Mouse (Mus musculus) limb, embryonic 14.5 days (tissue): ENCODE measurements around the gene Heatr1. TPM values are rescaled to one million over a fixed set of nuclear protein-coding genes. Genes with fewer than 3 reads are reported as not detected.

Source experiments
- ATAC-seq: fragments of 200-750 bp; cut with Nextera tagmentation; 2 replicates; pipeline ENCODE4 v1.8.0; 2017; ENCODE audit warnings: low read depth, moderate number of reproducible peaks, moderate TSS enrichment; ENCODE audit not compliant: low FRiP score
- DNase-seq: peaks from one replicate; pipeline ENCODE4 v3.0.0-alpha.2; 2015; ENCODE audit warnings: low spot score
- H3K27ac ChIP-seq: fragments of 300-500 bp; sonication (generic); replicated peaks from 2 replicates; pipeline ENCODE4 v1.5.1; 2014; ENCODE audit warnings: low read depth, mild to moderate bottlenecking, low read length, moderate library complexity, mixed read lengths
- H3K27me3 ChIP-seq: fragments of 300-500 bp; sonication (generic); 2 replicates; pipeline ENCODE4 v1.6.1; 2014; ENCODE audit warnings: low read length, mixed read lengths; ENCODE audit not compliant: control insufficient read depth, insufficient read depth
- H3K36me3 ChIP-seq: fragments of 300-500 bp; sonication (generic); 2 replicates; pipeline ENCODE4 v1.6.1; 2014; ENCODE audit warnings: mild to moderate bottlenecking, low read length, moderate library complexity, mixed read lengths; ENCODE audit not compliant: control insufficient read depth, insufficient read depth
- H3K4me1 ChIP-seq: fragments of 300-500 bp; sonication (generic); 2 replicates; pipeline ENCODE4 v1.6.1; 2014; ENCODE audit warnings: antibody characterized with exemption, low read length, mixed read lengths; ENCODE audit not compliant: control insufficient read depth, insufficient read depth
- H3K4me2 ChIP-seq: fragments of 300-500 bp; sonication (generic); replicated peaks from 2 replicates; pipeline ENCODE4 v1.6.1; 2014; ENCODE audit warnings: low read depth, mild to moderate bottlenecking, low read length, moderate library complexity; ENCODE audit not compliant: severe bottlenecking
- H3K4me3 ChIP-seq: fragments of 300-500 bp; sonication (generic); replicated peaks from 2 replicates; pipeline ENCODE4 v1.5.1; 2014; ENCODE audit warnings: low read length
- H3K9ac ChIP-seq: fragments of 300-500 bp; sonication (generic); 2 replicates; pipeline ENCODE4 v1.6.1; 2014; ENCODE audit warnings: mild to moderate bottlenecking, low read depth, low read length, moderate library complexity; ENCODE audit not compliant: severe bottlenecking
- H3K9me3 ChIP-seq: fragments of 300-500 bp; sonication (generic); 2 replicates; pipeline ENCODE4 v1.6.1; 2016; ENCODE audit warnings: low read length; ENCODE audit not compliant: control insufficient read depth
- POLR2A ChIP-seq: fragments of 200-500 bp; IDR thresholded peaks from 2 replicates; pipeline ENCODE4 v1.8.0; 2012; ENCODE audit warnings: inconsistent platforms, mild to moderate bottlenecking, moderate library complexity, borderline replicate concordance; ENCODE audit not compliant: insufficient read depth, insufficient read length; ENCODE audit errors: extremely low read depth
- WGBS: fragments of 180-500 bp; shearing (Covaris S2); extraction: QIAGEN DNeasy Blood & Tissue Kit; methylation state at CpG from one replicate; pipeline ENCODE4 v1.1.7; 2014; 5-methylcytosine and 5-hydroxymethylcytosine counted together
- polyA plus RNA-seq, 2 experiments: library from polyadenylated mRNA; depleted of rRNA in 1 of 2; stranded (reverse) in 1 of 2; unstranded in 1 of 2; fragments of >200 nt; fragmentation: Nextera tagmentation in 1 of 2; extraction: Ambion mirVana in 1 of 2; gene quantifications; 2 replicates each; pipeline versions ENCODE4 v1.2.1 to v1.2.3; 2012 to 2014

Gene Heatr1
- polyA plus RNA-seq, 2 experiments, result 21.3 to 26.1 TPM

- H3K4me2 ChIP-seq, result no peak overlapping the region
- H3K9ac ChIP-seq, result no peak overlapping the region
- no peak for TF ChIP-seq POLR2A
- ATAC-seq, result no peak
- H3K4me1 ChIP-seq, result no peaks in the 10 kb centered on the region
- no peaks in the 10 kb centered on the region for H3K36me3 ChIP-seq
- no peak overlapping the region for H3K4me3 ChIP-seq
- H3K9me3 ChIP-seq, result no peaks in the 10 kb centered on the region
- H3K27me3 ChIP-seq, result no peaks in the 10 kb centered on the region
- 75% methylated on average over 4 of the region's 4 CpGs for WGBS
- H3K27ac ChIP-seq, result no peak overlapping the region
- DNase-seq, result no peak
Observed at GRCm38 (mm10) chr13:12361486-12361885, 33.3 kb upstream of the Heatr1 start.

GRCm38 (mm10) chr13:12369041-12369621 is 25.7 kb upstream of the Heatr1 start:
- ATAC-seq (peak; percentile 87), DNase-seq (peak; percentile 38)
- Histone ChIP-seq H3K36me3 (no peaks in the 10 kb centered on the region), H3K27ac (no peak overlapping the region), H3K4me3 (no peak overlapping the region), H3K4me1 (no peaks in the 10 kb centered on the region), H3K27me3 (no peaks in the 10 kb centered on the region), H3K9ac (no peak overlapping the region), H3K9me3 (no peaks in the 10 kb centered on the region), H3K4me2 (no peak overlapping the region)
- TF ChIP-seq POLR2A, result no peak
- 48% methylated on average over 8 of the region's 8 CpGs for WGBS

- WGBS, result 85% methylated on average over 11 of the region's 11 CpGs
- Histone ChIP-seq H3K36me3 (no peaks in the 10 kb centered on the region), H3K9ac (no peak overlapping the region), H3K4me2 (no peak overlapping the region), H3K4me1 (no peaks in the 10 kb centered on the region), H3K9me3 (no peaks in the 10 kb centered on the region), H3K27me3 (no peaks in the 10 kb centered on the region), H3K4me3 (no peak overlapping the region), H3K27ac (no peak overlapping the region)
- DNase-seq (no peak), ATAC-seq (0 out of 2 replicates have a peak, but pooled peaks have one; percentile 12)
- TF ChIP-seq POLR2A, result no peak
Observed at GRCm38 (mm10) chr13:12369930-12370329, 24.9 kb upstream of the Heatr1 start.

- Histone ChIP-seq H3K9ac (no peak overlapping the region), H3K36me3 (no peaks in the 10 kb centered on the region), H3K27me3 (no peaks in the 10 kb centered on the region), H3K9me3 (no peaks in the 10 kb centered on the region), H3K4me3 (no peak overlapping the region), H3K27ac (no peak overlapping the region), H3K4me1 (no peaks in the 10 kb centered on the region), H3K4me2 (no peak overlapping the region)
- ATAC-seq, result no peak
- no peak for TF ChIP-seq POLR2A
- 88% methylated on average over 3 of the region's 3 CpGs for WGBS
- DNase-seq, result no peak
Observed at GRCm38 (mm10) chr13:12372755-12373154, 22.1 kb upstream of the Heatr1 start.

- no peak for ATAC-seq
- no peak overlapping the region for H3K27ac ChIP-seq
- TF ChIP-seq POLR2A, result no peak
- H3K9ac ChIP-seq, result no peak overlapping the region
- no peaks in the 10 kb centered on the region for H3K4me1 ChIP-seq
- H3K36me3 ChIP-seq, result no peaks in the 10 kb centered on the region
- WGBS, result 65% methylated on average over 1 of the region's 1 CpGs
- H3K9me3 ChIP-seq, result no peaks in the 10 kb centered on the region
- no peak overlapping the region for H3K4me3 ChIP-seq
- DNase-seq, result no peak
- no peak overlapping the region for H3K4me2 ChIP-seq
- no peaks in the 10 kb centered on the region for H3K27me3 ChIP-seq
Observed at GRCm38 (mm10) chr13:12376778-12377177, 18.0 kb upstream of the Heatr1 start.
